Mouse (Mus musculus): ENCODE data around the gene Zfp652.
"Not testable (repeated sequence)": the region's sequence is repeated elsewhere in the genome, so short reads cannot be mapped to it uniquely, and the experiment has no call there.

Zfp652 gene

GRCm38 (mm10) chr11:95710478-95710877 is 2.0 kb upstream of the Zfp652 start:
- DNase-seq (ENCODE audit: low spot score in 2 of 2) = no peak

GRCm38 (mm10) chr11:95712085-95712562 is 349 bp upstream of the Zfp652 start:
- peak; percentile 35 to 41 for DNase-seq (ENCODE audit: low spot score in 2 of 2)

- DNase-seq (ENCODE audit: low spot score in 2 of 2) = peak; percentile 36 to 54
These were observed 845 bp downstream of the Zfp652 start for GRCm38 (mm10) chr11:95713225-95713810.

GRCm38 (mm10) chr11:95713811-95714241 is 1.4 kb downstream of the Zfp652 start:
- peak in 1 of 2 experiments; percentile 36 for DNase-seq (ENCODE audit: low spot score in 2 of 2)

- DNase-seq (ENCODE audit: low spot score in 2 of 2) = no peak
These were observed 1.9 kb downstream of the Zfp652 start for GRCm38 (mm10) chr11:95714411-95714810.

- DNase-seq (ENCODE audit: low spot score in 2 of 2) = no peak
These were observed 3.7 kb downstream of the Zfp652 start for GRCm38 (mm10) chr11:95716136-95716535.

GRCm38 (mm10) chr11:95719356-95719755 is 6.9 kb downstream of the Zfp652 start:
- DNase-seq (ENCODE audit: low spot score in 2 of 2) = no peak

DNA sequence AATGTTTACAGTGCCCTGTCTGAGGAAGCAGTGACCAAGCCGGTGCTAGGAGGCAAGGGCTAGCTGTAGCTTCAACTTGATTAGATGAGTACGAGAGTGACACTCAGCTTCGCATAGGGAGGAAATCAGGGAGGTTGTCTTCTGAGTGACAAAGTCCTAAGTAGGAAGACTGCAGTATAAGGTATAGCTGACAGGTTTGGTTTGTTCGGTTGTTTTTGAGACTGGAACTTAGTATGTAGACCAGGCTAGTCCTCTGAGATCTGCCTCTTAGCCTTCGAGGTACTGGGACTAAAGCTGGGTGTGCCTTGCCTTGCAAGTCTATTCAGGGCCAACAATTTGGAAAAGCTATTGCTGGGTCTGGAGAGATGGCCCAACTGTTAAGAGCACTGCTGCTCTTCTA is 10.8 kb downstream of the Zfp652 start, which contains the start of gene B130006D01Rik:
Gene B130006D01Rik, plus strand, starts transcription at position 301 of the 400 bp plus-strand sequence.
- DNase-seq (ENCODE audit: low spot score in 2 of 2) = no peak

DNA sequence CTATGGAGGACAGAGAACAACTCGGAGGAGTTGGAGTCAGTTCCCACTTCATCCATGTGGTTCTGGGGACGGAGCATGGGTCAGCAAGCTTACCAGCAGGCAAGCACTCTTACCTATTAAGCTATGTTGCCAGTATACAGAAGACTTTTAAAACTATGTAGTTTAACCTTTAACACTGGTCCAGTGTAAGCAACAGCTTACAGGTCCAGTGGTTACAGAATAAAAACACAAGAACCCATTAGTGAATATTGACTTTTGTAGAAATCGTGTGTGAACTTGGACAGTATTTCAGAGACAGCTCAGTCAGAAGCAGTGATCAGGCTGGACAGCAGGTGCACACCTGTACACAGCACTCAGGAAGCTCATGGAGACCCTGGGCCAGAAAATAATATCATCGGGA is 12.0 kb downstream of the Zfp652 start:
- no peak for DNase-seq (ENCODE audit: low spot score in 2 of 2)

GRCm38 (mm10) chr11:95726156-95726555 is 13.7 kb downstream of the Zfp652 start:
- no peak for DNase-seq (ENCODE audit: low spot score in 2 of 2)

DNA sequence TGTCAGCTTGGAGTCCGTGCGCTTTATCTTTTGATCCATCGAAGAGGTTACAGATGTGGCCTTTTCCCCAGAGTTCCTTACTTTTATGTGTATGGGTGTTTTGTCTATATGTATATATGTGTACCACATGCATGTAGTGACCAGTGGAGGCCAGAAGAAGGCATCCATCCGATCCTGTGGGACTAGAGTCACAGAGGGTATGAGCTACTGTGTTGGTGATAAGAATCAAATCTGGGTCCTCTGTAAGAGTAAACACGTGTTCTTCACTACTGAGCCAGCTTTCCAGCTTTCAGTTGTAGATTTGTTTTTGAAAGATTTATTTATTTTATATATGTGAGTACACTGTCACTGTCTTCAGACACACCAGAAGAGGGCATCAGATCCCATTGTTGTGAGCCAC is 15.5 kb downstream of the Zfp652 start:
- DNase-seq (ENCODE audit: low spot score in 2 of 2) = no peak

GRCm38 (mm10) chr11:95728916-95729907 is 16.7 kb downstream of the Zfp652 start:
- no peak for DNase-seq (ENCODE audit: low spot score in 2 of 2)

- DNase-seq (ENCODE audit: low spot score in 2 of 2) = no peak
These were observed 22.0 kb downstream of the Zfp652 start for GRCm38 (mm10) chr11:95734485-95734884.

GRCm38 (mm10) chr11:95737811-95738210 is 25.3 kb downstream of the Zfp652 start:
- DNase-seq (ENCODE audit: low spot score in 2 of 2) = peak; percentile 13 to 16

DNA sequence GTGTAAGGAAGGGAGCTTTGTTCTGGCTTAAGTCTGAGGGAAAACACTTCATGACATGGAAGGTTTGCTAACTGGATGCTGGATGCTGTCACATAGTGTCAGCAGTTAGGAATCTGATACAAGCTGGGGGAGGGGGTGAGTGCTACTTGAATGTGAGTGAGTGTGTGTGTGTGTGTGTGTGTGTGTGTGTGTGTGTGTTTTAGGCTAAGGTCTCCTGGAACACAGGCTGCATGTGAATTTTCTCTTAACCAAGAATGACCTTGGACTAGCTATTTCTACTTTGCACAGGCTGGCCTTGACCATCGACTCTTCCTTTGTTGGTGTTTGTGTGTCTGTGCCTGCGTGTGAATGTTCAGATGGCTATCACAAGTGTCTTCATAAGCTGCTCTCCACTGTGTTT is 32.0 kb downstream of the Zfp652 start:
- DNase-seq (ENCODE audit: low spot score in 2 of 2) = no peak

- no peak for DNase-seq (ENCODE audit: low spot score in 2 of 2)
These were observed 34.3 kb downstream of the Zfp652 start for GRCm38 (mm10) chr11:95746821-95747220.

GRCm38 (mm10) chr11:95748331-95748730 is 35.9 kb downstream of the Zfp652 start:
- no peak for DNase-seq (ENCODE audit: low spot score in 2 of 2)

GRCm38 (mm10) chr11:95749619-95750018 is 37.1 kb downstream of the Zfp652 start:
- no peak for DNase-seq (ENCODE audit: low spot score in 2 of 2)

DNA sequence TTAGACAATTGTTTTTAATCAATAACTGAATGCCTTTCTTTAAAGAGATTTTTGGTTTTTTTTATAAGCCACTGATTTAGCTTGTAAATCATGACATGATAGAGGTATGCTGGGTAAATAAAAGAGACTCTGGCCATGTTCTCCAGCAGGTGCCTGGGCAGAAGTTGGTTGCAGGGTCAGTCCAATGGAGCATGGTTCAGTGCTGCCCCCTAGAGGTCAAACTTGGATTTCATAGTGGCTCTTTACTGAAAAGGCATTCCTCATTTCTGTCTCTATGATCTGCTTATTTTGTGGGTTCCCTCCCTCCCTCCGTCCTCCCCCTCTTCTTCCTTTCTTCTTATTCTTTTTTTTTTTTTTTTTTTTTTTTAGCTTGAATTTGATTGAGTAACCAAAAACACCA is 38.5 kb downstream of the Zfp652 start:
- peak; percentile 35 to 71 for DNase-seq (ENCODE audit: low spot score in 2 of 2)

DNA sequence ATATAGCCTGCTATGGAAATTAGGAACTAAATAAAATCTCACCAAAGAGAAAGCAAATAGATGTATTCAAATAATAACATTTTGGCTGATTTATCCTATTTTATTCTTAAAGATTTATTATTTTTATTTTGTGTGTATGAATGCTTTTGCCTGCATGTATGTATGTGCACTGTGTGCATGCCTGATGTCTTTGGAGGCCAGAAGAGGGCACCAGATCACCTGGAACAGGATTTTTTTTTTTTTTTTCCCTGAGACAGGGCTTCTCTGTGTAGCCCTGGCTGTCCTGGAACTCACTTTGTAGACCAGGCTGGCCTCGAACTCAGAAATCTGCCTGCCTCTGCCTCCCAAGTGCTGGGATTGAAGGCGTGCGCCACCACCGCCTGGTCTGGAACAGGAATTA is 42.7 kb downstream of the Zfp652 start:
- DNase-seq (ENCODE audit: low spot score in 2 of 2) = not testable (repeated sequence)

DNA sequence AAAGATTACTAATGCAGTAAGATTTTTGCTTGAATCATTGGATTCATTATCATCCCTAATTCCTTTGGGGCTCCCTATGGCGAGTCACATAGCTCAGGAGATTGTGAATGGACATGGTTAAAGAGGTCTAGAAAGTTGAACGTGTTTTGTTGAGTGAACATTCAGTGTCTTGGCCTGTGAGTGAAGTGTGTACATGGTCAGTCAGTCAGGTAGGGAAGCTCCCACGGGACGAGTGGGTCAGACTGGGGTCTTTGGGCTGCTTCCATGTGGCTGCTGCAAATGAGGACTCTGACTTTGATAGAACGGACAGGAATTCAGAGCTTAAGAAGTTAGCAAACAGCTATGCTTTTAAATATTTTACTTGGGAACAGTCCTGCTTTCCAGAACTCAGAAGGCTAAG is 48.0 kb downstream of the Zfp652 start:
- DNase-seq (ENCODE audit: low spot score in 2 of 2) = no peak

GRCm38 (mm10) chr11:95762996-95763395 is 50.5 kb downstream of the Zfp652 start:
- DNase-seq (ENCODE audit: low spot score in 2 of 2) = no peak

- no peak for DNase-seq (ENCODE audit: low spot score in 2 of 2)
These were observed 52.3 kb downstream of the Zfp652 start for GRCm38 (mm10) chr11:95764806-95765205.

Data from heart, adult 9 months (tissue).